Mouse (Mus musculus): ENCODE measurements around the gene Tnfaip8l2. TPM values are rescaled to one million over a fixed set of nuclear protein-coding genes. Genes with fewer than 3 reads are reported as not detected.

The Tnfaip8l2 gene
- 9.1 and 13.7 TPM in 2 replicates for polyA plus RNA-seq (2012; rRNA removed)

DNA sequence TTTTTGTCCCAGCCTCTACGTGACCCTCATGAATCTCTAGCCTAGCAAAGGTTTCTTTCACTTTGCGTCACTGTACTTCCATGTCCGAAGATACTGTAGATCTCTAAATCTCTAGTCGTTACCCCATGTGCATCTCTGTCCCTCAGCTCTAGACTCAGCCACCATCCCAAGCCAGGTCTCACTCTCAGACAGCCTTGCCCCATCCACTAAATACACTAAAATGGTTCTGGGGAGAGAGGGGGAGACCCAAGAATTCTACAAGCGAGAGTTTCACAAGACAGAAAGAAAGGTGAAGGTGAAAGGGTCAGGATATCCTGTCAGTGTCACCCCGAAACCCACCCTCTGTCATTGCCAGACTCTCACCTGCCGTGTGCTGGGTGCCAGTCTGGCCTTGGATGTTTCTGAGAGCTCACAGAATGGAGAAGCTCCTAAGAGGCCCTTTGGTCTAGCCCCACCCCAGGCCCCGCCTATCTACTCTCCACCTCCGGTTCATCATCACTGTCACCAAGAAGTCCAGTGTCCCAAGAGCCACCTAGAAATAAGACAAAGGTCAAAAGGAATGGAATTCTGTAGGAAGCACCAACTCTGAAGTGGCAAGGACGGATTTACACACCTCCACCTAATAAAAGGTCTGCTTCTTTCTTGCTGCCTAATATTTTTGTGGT, at the start of gene Tnfaip8l2:
Gene Tnfaip8l2 (minus strand): TSS at position 409 of the 665 bp plus-strand sequence.

DNA sequence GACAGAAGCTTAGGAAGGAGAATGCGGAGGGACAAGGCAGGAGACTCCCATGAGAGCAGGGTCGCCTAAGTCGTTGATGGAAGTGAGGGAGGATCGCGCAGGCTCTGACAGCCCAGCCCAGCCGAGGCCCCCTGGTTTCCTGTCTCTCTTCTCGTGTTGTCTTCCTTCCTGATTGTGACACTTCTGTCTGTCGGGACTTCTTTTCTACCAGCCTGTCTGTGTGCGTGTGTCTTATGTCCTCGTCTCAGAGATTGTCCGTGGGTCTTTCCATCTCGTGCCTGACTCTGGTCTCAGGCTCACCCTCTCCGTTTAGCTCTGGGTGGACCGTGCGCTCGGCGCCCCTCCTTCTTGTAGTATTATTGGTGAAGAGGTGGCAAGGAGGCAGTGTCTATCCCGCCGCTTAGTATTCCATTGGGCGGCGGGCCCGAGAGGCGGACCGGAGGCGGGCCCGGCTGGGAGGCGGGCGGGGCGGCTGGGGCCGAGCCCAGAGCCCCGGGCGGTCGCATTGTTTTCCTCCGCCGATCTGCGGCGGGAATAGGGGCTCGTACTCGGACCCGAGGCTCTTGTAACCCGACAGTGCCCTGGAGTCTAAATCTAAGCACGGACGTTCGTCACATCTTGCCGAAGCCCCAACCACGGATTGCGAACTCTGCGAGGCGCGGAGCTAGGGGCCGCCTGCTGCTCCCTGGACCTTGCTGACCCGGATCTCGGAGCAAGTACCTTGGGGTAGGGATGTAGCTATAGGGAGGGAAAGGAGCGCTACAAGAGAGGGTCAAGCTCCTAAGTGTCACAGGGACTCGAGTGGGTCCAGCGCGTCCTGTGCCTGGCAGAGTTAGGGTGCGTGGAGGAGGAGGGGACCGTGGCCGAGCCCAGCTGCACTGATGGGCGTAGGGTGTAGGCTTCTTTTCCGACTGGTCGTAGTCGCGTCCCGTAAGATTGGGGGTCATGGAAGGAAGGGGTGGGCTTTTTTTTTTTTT, 18.1 kb upstream of the Tnfaip8l2 start, which contains the start of gene Sema6c:
Gene Sema6c (plus strand): TSS at position 471 of the 977 bp plus-strand sequence.

DNA sequence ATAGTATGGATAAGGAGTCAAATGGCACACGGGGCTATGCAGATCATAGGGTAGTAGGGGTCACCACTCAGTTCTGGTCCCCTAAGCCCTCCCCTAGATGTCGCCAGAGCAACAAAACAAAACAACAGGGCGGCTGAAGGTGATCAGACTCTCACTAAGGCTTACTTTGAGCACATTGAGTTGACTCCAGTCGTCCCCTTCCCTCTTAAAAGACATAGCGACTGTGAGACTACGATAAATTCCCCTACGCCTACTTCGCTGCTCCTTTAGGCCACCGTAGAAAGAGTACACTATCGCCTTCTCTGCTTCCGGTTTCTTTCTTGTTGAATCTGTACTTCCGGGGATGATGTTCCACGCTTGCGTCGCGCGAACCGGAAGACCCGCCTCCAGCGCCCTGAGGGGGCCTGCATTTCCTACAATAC, 8.5 kb downstream of the Tnfaip8l2 start, which contains the start of the genes Scnm1 and Lysmd1:
Gene Scnm1 (minus strand): TSS at position 332 of the 422 bp plus-strand sequence.
Gene Lysmd1 (plus strand): TSS at position 409 of the 422 bp plus-strand sequence.

DNA sequence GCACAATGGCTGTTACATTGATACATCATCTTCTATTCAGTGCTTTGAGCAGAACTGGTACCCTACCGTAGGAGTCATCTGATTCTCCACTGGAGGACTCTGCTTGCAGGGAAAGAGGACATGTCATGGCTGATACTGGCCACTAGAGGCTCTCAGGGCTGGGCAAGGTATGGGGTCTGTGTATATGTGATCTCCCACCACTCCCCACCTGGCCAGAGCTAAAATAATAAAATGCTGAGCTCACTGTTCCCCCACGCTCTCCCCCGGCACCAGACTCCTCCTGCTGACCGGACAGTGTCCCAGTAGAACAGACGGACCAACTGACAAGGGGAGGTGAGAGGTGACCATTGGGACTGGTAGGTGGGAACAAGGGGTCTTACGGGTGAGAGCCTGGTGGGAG, 17.9 kb downstream of the Tnfaip8l2 start, which contains the start of gene Tmod4:
Gene Tmod4 (plus strand): TSS at position 231 of the 400 bp plus-strand sequence.

DNA sequence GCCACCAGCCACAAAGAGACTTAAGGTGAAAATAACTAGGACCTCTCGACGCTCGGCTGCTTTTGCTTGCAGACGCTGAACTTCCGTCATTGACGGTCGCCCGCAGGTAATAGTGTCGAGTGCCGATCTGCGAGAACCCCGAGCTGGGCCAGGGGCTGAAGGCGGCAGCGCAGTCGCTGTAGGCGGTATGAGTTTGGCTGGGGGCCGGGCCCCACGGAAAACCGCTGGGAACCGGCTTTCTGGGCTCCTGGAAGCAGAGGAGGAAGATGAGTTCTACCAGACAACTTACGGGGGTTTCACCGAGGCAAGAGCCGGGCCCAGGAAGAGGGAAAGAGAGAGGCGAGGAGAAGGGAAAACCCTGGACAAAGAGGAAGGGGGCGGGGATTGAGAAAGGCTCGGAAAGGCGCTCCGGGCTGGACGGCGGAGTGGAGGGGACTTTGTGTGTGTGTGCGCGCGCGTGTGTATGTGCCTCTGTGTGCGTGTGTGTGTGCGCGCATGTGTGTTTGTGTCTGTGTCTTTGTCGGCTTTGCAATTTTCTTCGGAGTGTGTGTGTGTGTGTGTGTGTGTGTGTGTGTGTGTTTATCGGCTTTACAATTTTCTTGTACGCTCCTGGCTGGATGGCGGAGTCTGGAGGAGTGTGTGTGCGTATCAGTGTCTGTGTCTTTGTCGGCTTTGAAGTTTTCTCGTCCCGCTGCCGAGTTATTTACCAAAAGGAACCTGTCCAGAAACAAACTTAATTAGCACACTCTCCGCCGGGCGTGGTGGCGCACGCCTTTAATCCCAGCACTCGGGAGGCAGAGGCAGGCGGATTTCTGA, 31.0 kb downstream of the Tnfaip8l2 start, which contains the start of gene Vps72:
Gene Vps72 (plus strand): TSS at position 112 of the 816 bp plus-strand sequence.

DNA sequence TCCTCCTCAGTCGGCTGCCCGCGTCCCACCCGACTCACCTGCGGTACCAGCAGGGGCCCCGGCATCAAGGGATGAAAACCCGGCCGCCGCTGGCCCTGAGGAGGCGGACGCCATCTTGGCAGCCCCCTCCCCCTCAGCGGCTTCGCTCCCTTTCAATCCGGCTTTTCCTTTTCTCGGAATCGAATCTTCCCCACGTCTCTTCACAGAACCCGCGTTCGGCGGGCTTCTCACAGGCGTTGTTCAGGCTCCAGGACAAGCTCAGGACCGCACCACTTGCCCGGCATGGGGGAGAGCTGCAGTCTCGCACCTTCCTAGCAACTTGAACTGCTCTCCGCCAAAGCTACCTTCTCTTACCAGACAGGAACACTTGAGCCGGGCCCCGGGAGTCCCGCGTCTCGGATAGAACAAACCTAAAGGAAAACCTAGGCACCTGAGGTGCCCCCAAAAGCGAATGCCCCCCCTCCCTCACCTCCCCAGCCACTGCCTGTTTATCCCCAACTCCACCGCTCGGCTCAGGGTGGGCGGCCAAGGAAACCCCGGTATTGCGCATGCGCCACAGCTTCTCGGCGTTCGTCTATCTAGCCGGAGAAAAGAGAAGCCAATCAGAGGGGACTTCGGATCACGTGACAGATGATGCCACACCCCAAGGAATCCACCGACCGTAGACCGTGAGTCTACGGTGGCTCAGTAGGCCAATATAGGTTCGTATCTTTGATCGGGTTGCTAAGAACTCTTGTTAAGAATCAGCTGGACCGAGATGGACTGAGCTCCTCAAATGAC, 35.6 kb downstream of the Tnfaip8l2 start, which contains the start of gene Pip5k1a:
Gene Pip5k1a (minus strand): TSS at position 593 of the 780 bp plus-strand sequence.

Other genes starting within 250 kb of the Tnfaip8l2 start
- 95.2 and 101 TPM in 2 replicates for gene Selenbp1, start 209.3 kb downstream of the Tnfaip8l2 start, polyA plus RNA-seq (2012; rRNA removed)
- 22.2 and 27.5 TPM in 2 replicates for gene Rfx5, start 188.3 kb downstream of the Tnfaip8l2 start, polyA plus RNA-seq (2012; rRNA removed)
- gene Pi4kb, start 167.6 kb downstream of the Tnfaip8l2 start, polyA plus RNA-seq (2012; rRNA removed): 45.6 and 48.2 TPM in 2 replicates
- 33.2 and 37.2 TPM in 2 replicates for gene Zfp687, start 126.9 kb downstream of the Tnfaip8l2 start, polyA plus RNA-seq (2012; rRNA removed)
- 182 and 241 TPM in 2 replicates for gene Psmd4, start 99.7 kb downstream of the Tnfaip8l2 start, polyA plus RNA-seq (2012; rRNA removed)
- gene Pip5k1a, start 35.4 kb downstream of the Tnfaip8l2 start, polyA plus RNA-seq (2012; rRNA removed): 21.6 and 26.0 TPM in 2 replicates
- 109 and 113 TPM in 2 replicates for gene Vps72, start 31.3 kb downstream of the Tnfaip8l2 start, polyA plus RNA-seq (2012; rRNA removed)
- gene Tmod4, start 17.9 kb downstream of the Tnfaip8l2 start, polyA plus RNA-seq (2012; rRNA removed): 0.54 and 0.90 TPM in 2 replicates
- 27.2 and 45.0 TPM in 2 replicates for gene Scnm1, start 8.3 kb downstream of the Tnfaip8l2 start, polyA plus RNA-seq (2012; rRNA removed)
- gene Lysmd1, start 8.3 kb downstream of the Tnfaip8l2 start, polyA plus RNA-seq (2012; rRNA removed): 5.7 and 5.8 TPM in 2 replicates
- gene Sema6c, start 18.1 kb upstream of the Tnfaip8l2 start, polyA plus RNA-seq (2012; rRNA removed): 45.0 and 53.2 TPM in 2 replicates
- 8.6 and 10.3 TPM in 2 replicates for gene Gabpb2, start 75.6 kb upstream of the Tnfaip8l2 start, polyA plus RNA-seq (2012; rRNA removed)
- gene Cdc42se1, start 86.4 kb upstream of the Tnfaip8l2 start, polyA plus RNA-seq (2012; rRNA removed): 36.7 and 47.9 TPM in 2 replicates
- gene Mllt11, start 89.8 kb upstream of the Tnfaip8l2 start, polyA plus RNA-seq (2012; rRNA removed): 12.2 and 17.0 TPM in 2 replicates
- gene Gm128, start 99.2 kb upstream of the Tnfaip8l2 start, polyA plus RNA-seq (2012; rRNA removed): 0.68 and 1.1 TPM in 2 replicates
- gene Bnipl, start 108.8 kb upstream of the Tnfaip8l2 start, polyA plus RNA-seq (2012; rRNA removed): 3.2 and 4.9 TPM in 2 replicates
- gene Mindy1, start 139.0 kb upstream of the Tnfaip8l2 start, polyA plus RNA-seq (2012; rRNA removed): 164 and 221 TPM in 2 replicates
- gene Prune1, start 139.7 kb upstream of the Tnfaip8l2 start, polyA plus RNA-seq (2012; rRNA removed): 21.5 and 27.0 TPM in 2 replicates
- 2.6 and 3.0 TPM in 2 replicates for gene Anxa9, start 164.8 kb upstream of the Tnfaip8l2 start, polyA plus RNA-seq (2012; rRNA removed)
- 71.0 and 104 TPM in 2 replicates for gene Cers2, start 172.4 kb upstream of the Tnfaip8l2 start, polyA plus RNA-seq (2012; rRNA removed)
- 14.4 and 18.9 TPM in 2 replicates for gene Setdb1, start 214.8 kb upstream of the Tnfaip8l2 start, polyA plus RNA-seq (2012; rRNA removed)

Data from ovary, adult 2 months (tissue).